Mouse (Mus musculus) G1E (cell line): ENCODE data around the gene Rptor. TPM values are rescaled to one million over a fixed set of nuclear protein-coding genes. Genes with fewer than 3 reads are reported as not detected.

Experiments used
- ATAC-seq: 2 replicates; pipeline ENCODE4 v1.8.0; 2016; ENCODE audit warnings: mild to moderate bottlenecking; ENCODE audit not compliant: insufficient number of reproducible peaks, poor library complexity, low FRiP score, severe bottlenecking; ENCODE audit errors: extremely low read depth
- DNase-seq: peaks from one replicate; pipeline ENCODE4 v3.0.0; 2012; ENCODE audit warnings: low spot score
- H3K27me3 ChIP-seq: 2 replicates; pipeline ENCODE4 v1.6.1; 2012; ENCODE audit warnings: mild to moderate bottlenecking, low read length, inconsistent platforms; ENCODE audit not compliant: insufficient read depth
- H3K36me3 ChIP-seq: replicated peaks from 2 replicates; pipeline ENCODE3; 2012; ENCODE audit warnings: mild to moderate bottlenecking, inconsistent platforms
- H3K4me1 ChIP-seq: 2 replicates; pipeline ENCODE4 v1.6.1; 2012; ENCODE audit warnings: low read depth, low read length, inconsistent platforms, mixed read lengths; ENCODE audit not compliant: insufficient read depth
- H3K4me3 ChIP-seq: 2 replicates; pipeline ENCODE4 v1.5.1; 2012; ENCODE audit warnings: low read depth, mild to moderate bottlenecking, inconsistent platforms, low read length, moderate library complexity, mixed read lengths
- H3K9me3 ChIP-seq: replicated peaks from 2 replicates; pipeline ENCODE4 v1.6.1; 2012; ENCODE audit warnings: inconsistent platforms
- CTCF ChIP-seq: IDR thresholded peaks from 2 replicates; pipeline ENCODE4 v1.5.1; 2012; ENCODE audit warnings: low read depth, low read length, inconsistent platforms, mixed read lengths
- GATA1 ChIP-seq: IDR thresholded peaks from 2 replicates; pipeline ENCODE4 v1.6.1; 2012; ENCODE audit warnings: borderline replicate concordance, low read length, inconsistent platforms, mixed read lengths
- GATA2 ChIP-seq: IDR thresholded peaks from 2 replicates; pipeline ENCODE4 v1.6.1; 2012; ENCODE audit warnings: low read depth, low read length, inconsistent platforms, borderline replicate concordance
- POLR2AphosphoS5 ChIP-seq: IDR thresholded peaks from 2 replicates; pipeline ENCODE4 v1.6.1; 2012; ENCODE audit warnings: low read depth, low read length, inconsistent platforms; ENCODE audit not compliant: insufficient replicate concordance
- TAL1 ChIP-seq: conservative IDR thresholded peaks from 2 replicates; pipeline ENCODE4 v1.6.1; 2012; ENCODE audit warnings: low read depth, low read length, inconsistent platforms, mixed read lengths
- polyA plus RNA-seq: library from polyadenylated mRNA; stranded (reverse); fragments of >175 nt; gene quantifications from 2 replicates; pipeline ENCODE4 v1.2.3, GENCODE M21; 2012
- total RNA-seq, 2 experiments: library from RNA; stranded (forward) in 1 of 2; stranded (reverse) in 1 of 2; fragments of 200-1000 nt in 1 of 2; fragments of >200 nt in 1 of 2; fragmentation: Nextera tagmentation in 1 of 2; gene quantifications; 2 replicates each; pipeline ENCODE4 v1.2.3; 2014 to 2017

Rptor gene
- total and polyA plus RNA-seq, 3 experiments, result 17.9 to 51.9 (median 46.5) TPM

GRCm38 (mm10) chr11:119799536-119799935 is 196.8 kb downstream of the Rptor start:
- H3K27me3 ChIP-seq, result no peaks in the 10 kb centered on the region
- no peak for TF ChIP-seq GATA1
- no peak for TF ChIP-seq GATA2
- TF ChIP-seq POLR2AphosphoS5, result no peak
- no peak for TF ChIP-seq TAL1
- TF ChIP-seq CTCF, result no peak
- H3K36me3 ChIP-seq, result peaks cover 96% of the 10 kb centered on the region
- H3K9me3 ChIP-seq, result no peaks in the 10 kb centered on the region
- DNase-seq, result no peak
- H3K4me1 ChIP-seq, result no peaks in the 10 kb centered on the region
- ATAC-seq, result no peak
- H3K4me3 ChIP-seq, result no peak overlapping the region

GRCm38 (mm10) chr11:119801855-119802254 is 199.2 kb downstream of the Rptor start:
- Histone ChIP-seq H3K4me3 (no peak overlapping the region), H3K4me1 (no peaks in the 10 kb centered on the region), H3K36me3 (peaks cover 96% of the 10 kb centered on the region), H3K27me3 (no peaks in the 10 kb centered on the region), H3K9me3 (no peaks in the 10 kb centered on the region)
- DNase-seq, result no peak
- no peak for TF ChIP-seq CTCF
- ATAC-seq, result no peak

GRCm38 (mm10) chr11:119802947-119803346 is 200.2 kb downstream of the Rptor start:
- no peak for ATAC-seq
- Histone ChIP-seq H3K36me3 (peaks cover 96% of the 10 kb centered on the region), H3K4me1 (no peaks in the 10 kb centered on the region), H3K27me3 (no peaks in the 10 kb centered on the region), H3K9me3 (no peaks in the 10 kb centered on the region), H3K4me3 (no peak overlapping the region)
- no peak for DNase-seq
- TF ChIP-seq GATA1, result no peak
- no peak for TF ChIP-seq TAL1
- no peak for TF ChIP-seq POLR2AphosphoS5
- no peak for TF ChIP-seq CTCF
- TF ChIP-seq GATA2, result no peak

- H3K4me1 ChIP-seq, result no peaks in the 10 kb centered on the region
- no peaks in the 10 kb centered on the region for H3K27me3 ChIP-seq
- no peak for DNase-seq
- H3K36me3 ChIP-seq, result peaks cover 96% of the 10 kb centered on the region
- no peak for TF ChIP-seq GATA1
- TF ChIP-seq GATA2, result no peak
- no peak for TF ChIP-seq TAL1
- no peak for TF ChIP-seq CTCF
- no peak for TF ChIP-seq POLR2AphosphoS5
- no peak overlapping the region for H3K4me3 ChIP-seq
- ATAC-seq, result no peak
- no peaks in the 10 kb centered on the region for H3K9me3 ChIP-seq
These were observed 201.7 kb downstream of the Rptor start for GRCm38 (mm10) chr11:119804392-119804791.

GRCm38 (mm10) chr11:119805112-119805750 is 202.5 kb downstream of the Rptor start:
- Histone ChIP-seq H3K4me3 (no peak overlapping the region), H3K4me1 (no peaks in the 10 kb centered on the region), H3K27me3 (no peaks in the 10 kb centered on the region), H3K36me3 (peaks cover 97% of the 10 kb centered on the region), H3K9me3 (no peaks in the 10 kb centered on the region)
- TF ChIP-seq CTCF, result no peak
- no peak for ATAC-seq
- no peak for DNase-seq

- peaks cover 99% of the 10 kb centered on the region for H3K36me3 ChIP-seq
These were observed 203.8 kb downstream of the Rptor start for GRCm38 (mm10) chr11:119806539-119806938.

More at GRCm38 (mm10) chr11:119806539-119806938, 203.8 kb downstream of the Rptor start:
- Histone ChIP-seq H3K4me1 (no peaks in the 10 kb centered on the region), H3K27me3 (no peaks in the 10 kb centered on the region), H3K4me3 (no peak overlapping the region), H3K9me3 (no peaks in the 10 kb centered on the region)
- ATAC-seq, result no peak
- no peak for DNase-seq
- TF ChIP-seq POLR2AphosphoS5 (no peak), TAL1 (no peak), GATA2 (no peak), GATA1 (no peak), CTCF (no peak)
